10 mouse cellular contexts compared by ENCODE assay signal in the genomic region with DNA sequence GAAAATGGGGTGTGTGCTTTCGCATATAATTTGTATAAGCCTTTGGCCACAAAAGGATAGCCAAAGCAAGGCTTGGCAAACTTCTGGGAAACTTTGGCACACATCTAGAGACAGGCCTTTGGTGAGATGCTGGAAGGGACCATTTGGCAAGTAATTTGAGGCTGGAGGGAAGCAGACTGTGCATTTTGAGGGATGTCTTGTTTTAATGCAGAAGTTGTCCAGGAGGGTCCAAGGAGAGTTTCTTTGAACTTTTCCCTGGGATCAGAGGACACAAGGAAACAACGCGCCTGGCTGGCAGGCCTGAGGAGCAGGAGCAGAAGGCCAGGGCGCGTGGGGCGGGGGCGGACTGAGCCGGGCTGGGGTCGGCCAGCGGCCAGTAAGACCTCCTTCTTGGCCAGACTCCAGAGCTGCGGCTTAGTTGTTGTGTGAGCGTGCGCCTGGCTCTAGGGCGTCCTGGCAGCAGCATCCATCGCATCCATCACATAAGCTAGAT. TPM values are rescaled to one million over a fixed set of nuclear protein-coding genes. Genes with fewer than 3 reads are reported as not detected.
DNase-seq lines count a peak whose midpoint lies in the region; ATAC-seq lines count a peak whose summit lies in the region.
"Had no signal": no experiment of that assay in that cellular context is flagged by ENCODE, and none has a peak within 500 bp of the region (broad histone marks: within the 10 kb centered on the region; RNA-seq: fewer than 3 reads in every experiment).

No protein-coding gene starts in this region.

- H3K4me3 ChIP-seq in hindbrain, embryonic 16.5 days (ENCODE audit: low read length): no peak overlapping the region
- H3K4me3 ChIP-seq in midbrain, embryonic 10.5 days: peak overlapping the region; percentile 65

- no peaks in the 10 kb centered on the region for H3K9me3 ChIP-seq in hindbrain, embryonic 16.5 days (ENCODE audit: control insufficient read depth, low read length)
- H3K9me3 ChIP-seq in midbrain, embryonic 10.5 days (replicated peaks): no peaks in the 10 kb centered on the region
- H3K9me3 ChIP-seq: liver, embryonic 15.5 days had no signal

- peaks cover 7% of the 10 kb centered on the region for H3K4me1 ChIP-seq in hindbrain, embryonic 16.5 days (ENCODE audit: control insufficient read depth, insufficient read depth, low read depth, low read length)
- H3K4me1 ChIP-seq in midbrain, embryonic 10.5 days: peaks cover 18% of the 10 kb centered on the region
- H3K4me1 ChIP-seq: liver, embryonic 15.5 days had no signal

- H3K9ac ChIP-seq in hindbrain, embryonic 16.5 days (ENCODE audit: low read depth, low read length): no peak overlapping the region
- H3K9ac ChIP-seq: liver, embryonic 15.5 days had no signal

- no peaks in the 10 kb centered on the region; the same call in 1 of the 2 replicates for H3K27me3 ChIP-seq in hindbrain, embryonic 16.5 days (replicated peaks; ENCODE audit: control insufficient read depth, insufficient read depth, low read length)
- peaks cover 32% of the 10 kb centered on the region for H3K27me3 ChIP-seq in midbrain, embryonic 10.5 days (ENCODE audit: low read depth, poor library complexity, severe bottlenecking)
- H3K27me3 ChIP-seq: CH12.LX had no signal

- H3K4me2 ChIP-seq in hindbrain, embryonic 16.5 days (ENCODE audit: low read length): peak overlapping the region; percentile 55

- DNase-seq in heart, adult 11 months: peak; percentile 96
- no peak for DNase-seq in heart, postnatal 25 days (ENCODE audit: low spot score)
- peak; percentile 47 for DNase-seq in embryo, embryonic 10 days (ENCODE audit: low spot score)
- peak; percentile 74 for DNase-seq in gastrocnemius, postnatal 14 days
- peak; percentile 29 for DNase-seq in midbrain, embryonic 10.5 days (ENCODE audit: low spot score)
- DNase-seq in testis, postnatal 14 days (ENCODE audit: low spot score): peak; percentile 14
- DNase-seq in thymus, postnatal 4 days: no peak

- intact Hi-C loops in heart, postnatal 25 days (cut with DNase I): no loop called here
- intact Hi-C loops in gastrocnemius, postnatal 14 days (cut with DNase I; ENCODE audit: low total_unique reads): no loop called here

- WGBS in hindbrain, embryonic 16.5 days: 17% methylated on average over 15 of the region's 15 CpGs
- 28% methylated on average over 15 of the region's 15 CpGs for WGBS in midbrain, embryonic 10.5 days

- H3K27ac ChIP-seq in hindbrain, embryonic 16.5 days (ENCODE audit: low read depth, low read length): no peak overlapping the region
- H3K27ac ChIP-seq in midbrain, embryonic 10.5 days (replicated peaks): no peak overlapping the region
- H3K27ac ChIP-seq: liver, embryonic 15.5 days had no signal

- no peaks in the 10 kb centered on the region for H3K36me3 ChIP-seq in hindbrain, embryonic 16.5 days (ENCODE audit: control insufficient read depth, insufficient read depth, low read length)
- H3K36me3 ChIP-seq in midbrain, embryonic 10.5 days: peaks cover 11% of the 10 kb centered on the region
- H3K36me3 ChIP-seq: liver, embryonic 15.5 days had no signal

- ATAC-seq in hindbrain, embryonic 16.5 days: peak; percentile 95

RNA-seq across cellular contexts. Expression of gene Mmp2, which starts 1.2 kb away (rescaled TPM):
- 100 to 1,000 TPM in 1 of 2 experiments, 10 to 100 TPM in 1; 94.3 to 106 TPM for total RNA-seq in heart, postnatal 25 days (2021)
- total RNA-seq in gastrocnemius, postnatal 14 days (2021): 100 to 1,000 TPM; 127 to 151 TPM
- polyA plus RNA-seq in hindbrain, embryonic 16.5 days (2015; fragmentation: Nextera tagmentation; extraction: Ambion mirVana): 22.4 and 26.5 TPM in 2 replicates
- polyA plus RNA-seq in midbrain, embryonic 10.5 days (2016; fragmentation: Nextera tagmentation; extraction: Ambion mirVana): 46.9 and 49.2 TPM in 2 replicates
- total RNA-seq: CH12.LX had no signal

RNA-seq across cellular contexts. Expression of gene Lpcat2, which starts 26.8 kb away (rescaled TPM):
- total RNA-seq in heart, postnatal 25 days (2021): 1 to 10 TPM; 1.0 to 1.6 TPM
- 1 to 10 TPM in 1 of 2 experiments, under 1 TPM in 1; 0.42 to 1.3 TPM for total RNA-seq in gastrocnemius, postnatal 14 days (2021)
- polyA plus RNA-seq in hindbrain, embryonic 16.5 days (2015; fragmentation: Nextera tagmentation; extraction: Ambion mirVana): 10.6 and 10.9 TPM in 2 replicates
- polyA plus RNA-seq in midbrain, embryonic 10.5 days (2016; fragmentation: Nextera tagmentation; extraction: Ambion mirVana): 3.0 and 3.9 TPM in 2 replicates
- total RNA-seq: CH12.LX had no signal

Comparison
In these comparisons a context has a peak if more than half of its experiments do, and no peak if none do; other contexts are left out.
1. DNase-seq: peak in heart, adult 11 months (single experiment), embryo, embryonic 10 days (single experiment), gastrocnemius, postnatal 14 days (single experiment), midbrain, embryonic 10.5 days (single experiment) and testis, postnatal 14 days (single experiment); none in heart, postnatal 25 days (single experiment) and thymus, postnatal 4 days (single experiment).